Mouse (Mus musculus): Measurements from ENCODE around the gene D10Jhu81e.

- no peak for TF ChIP-seq CTCF (conservative IDR thresholded peaks at IDR 0.05; ENCODE audit: low read length)
- no peak for TF ChIP-seq NANOG (IDR thresholded peaks at IDR 0.05; ENCODE audit: borderline replicate concordance, low read length)
Observed at GRCm38 (mm10) chr10:78192933-78193332, 23.4 kb upstream of the D10Jhu81e start.

Data from E14TG2a.4 (cell line).